Mouse (Mus musculus): ENCODE data around the gene Hcar2.
A peak's percentile ranks its signal among the peaks of the same experiment; 100 is the strongest.

The Hcar2 gene

DNA sequence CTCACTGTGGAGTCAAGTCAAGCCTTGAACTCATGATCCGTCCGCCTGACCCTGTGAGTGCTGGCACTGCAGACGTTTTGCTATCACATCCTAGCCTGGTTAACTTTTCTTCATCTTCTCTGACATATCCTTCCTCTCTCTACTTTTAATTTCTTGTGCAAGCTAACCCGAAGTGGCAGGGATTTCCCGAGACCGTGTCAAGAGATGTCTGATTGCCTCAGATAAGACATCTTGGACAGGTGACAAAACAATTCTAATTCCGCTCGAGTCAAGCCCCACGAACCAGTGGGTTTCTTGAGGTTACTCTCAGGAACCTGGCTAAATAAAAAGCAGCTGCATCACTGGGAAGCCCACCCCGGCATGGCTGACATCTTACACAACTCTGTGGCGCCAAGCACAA lies 6.5 kb downstream of the Hcar2 start:
- no peak for DNase-seq

DNA sequence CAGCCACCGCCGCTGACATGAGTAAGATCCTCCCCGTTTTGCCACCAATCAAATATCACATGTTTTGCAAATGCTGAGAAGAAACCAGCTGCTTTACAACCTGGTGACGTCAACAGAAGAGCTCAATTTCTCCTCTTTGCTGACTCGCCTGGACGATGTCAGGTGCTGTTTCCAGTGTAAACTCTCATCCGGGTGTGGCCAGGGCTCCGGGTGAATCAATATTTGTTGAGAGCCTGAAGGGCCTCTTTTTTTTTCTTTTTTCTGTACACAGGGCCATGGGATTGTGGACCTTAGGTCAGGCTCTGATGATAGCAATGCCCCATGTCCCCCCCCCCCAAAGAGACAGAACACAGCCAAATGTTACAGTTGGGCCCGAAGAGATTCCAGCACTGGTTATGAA lies 10.8 kb downstream of the Hcar2 start:
- DNase-seq: no peak

DNA sequence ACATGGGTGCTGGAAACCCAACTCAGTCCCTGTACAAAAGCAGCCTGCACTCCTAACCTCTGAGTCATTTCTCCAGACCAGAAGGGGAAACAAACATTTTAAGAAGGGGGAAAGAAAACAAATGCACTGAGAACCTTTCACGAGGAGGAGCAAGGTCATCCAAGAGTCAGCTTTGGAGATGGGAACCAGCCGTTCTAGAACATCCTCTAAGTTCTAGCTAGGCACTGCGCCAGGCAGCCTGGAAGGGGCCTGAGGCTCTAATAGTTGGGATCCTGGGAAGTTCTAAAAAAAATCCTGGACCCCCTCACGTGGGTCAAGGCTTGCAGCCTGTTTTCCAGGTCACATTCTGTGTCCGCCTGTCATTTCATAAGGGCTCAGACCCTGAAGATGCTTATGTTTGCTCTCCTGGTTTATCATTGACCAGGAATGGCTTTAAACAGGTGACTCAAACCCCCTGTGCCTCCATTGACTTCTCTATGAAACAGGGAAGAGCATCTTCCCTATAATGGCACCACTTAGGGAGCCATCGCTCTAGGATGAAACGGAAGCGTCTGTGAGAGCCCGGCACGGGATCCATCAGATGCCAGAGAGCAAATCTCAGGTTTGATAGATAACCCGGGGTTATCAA lies 11.3 kb downstream of the Hcar2 start:
- peak; percentile 18 for DNase-seq

DNA sequence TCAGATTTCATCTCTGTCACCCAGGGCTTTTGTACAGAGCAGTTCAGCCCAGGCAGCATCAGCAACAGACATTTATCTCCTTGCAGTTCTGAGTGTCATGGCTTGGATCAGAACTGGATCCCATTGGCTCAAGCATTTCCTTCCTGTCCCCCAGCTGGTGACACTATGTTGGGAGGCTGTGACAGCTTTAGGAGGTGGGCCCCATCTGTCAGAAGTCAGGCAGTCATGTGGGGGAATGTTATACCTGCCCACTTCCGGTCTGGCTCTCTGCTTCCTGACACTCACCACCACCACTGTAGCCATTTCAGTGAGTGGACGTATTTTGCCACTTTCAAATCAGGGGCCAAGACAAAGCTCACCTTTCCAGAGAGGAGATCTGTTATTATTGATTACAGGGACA lies 13.9 kb downstream of the Hcar2 start:
- peak; percentile 27 for DNase-seq

DNA sequence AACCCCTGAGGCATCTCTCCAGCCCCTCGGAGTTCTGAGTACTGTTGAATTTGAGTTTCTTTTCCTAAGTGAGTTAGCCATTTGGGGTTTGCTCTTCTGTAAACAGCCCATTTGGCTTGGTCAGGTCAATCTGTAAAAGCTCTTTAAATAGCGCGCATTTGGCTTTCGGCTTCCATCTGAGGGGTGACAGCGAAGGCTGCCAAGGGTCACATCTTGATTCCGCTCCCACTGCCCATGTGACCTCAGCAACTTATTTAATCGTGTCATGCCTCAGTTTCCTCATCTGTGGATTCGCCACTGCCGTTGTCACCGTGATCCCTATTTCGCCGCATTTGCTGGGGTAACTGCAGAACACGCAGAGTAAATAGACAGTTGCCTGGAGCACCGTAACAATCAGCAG lies 21.0 kb downstream of the Hcar2 start:
- DNase-seq: peak; percentile 19

DNA sequence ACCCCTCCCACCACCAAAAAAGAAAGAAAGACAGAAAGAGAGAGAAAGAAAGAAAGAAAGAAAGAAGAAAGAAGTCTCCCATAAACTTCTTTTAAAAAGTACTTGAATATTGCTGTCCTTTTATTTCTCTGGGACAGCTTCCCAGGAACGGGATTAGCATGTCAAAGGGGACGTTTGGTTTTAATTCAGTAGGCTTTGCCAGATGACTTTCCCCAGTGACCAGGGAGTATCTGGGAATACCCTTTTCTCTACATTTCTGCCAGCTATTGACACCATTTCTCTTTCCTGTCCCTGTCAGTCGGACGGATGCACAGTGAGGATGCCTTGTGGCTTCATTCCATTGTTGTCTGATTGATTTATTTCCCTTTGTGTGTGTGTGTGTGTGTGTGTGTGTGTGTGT lies 21.5 kb downstream of the Hcar2 start:
- DNase-seq: no peak

DNA sequence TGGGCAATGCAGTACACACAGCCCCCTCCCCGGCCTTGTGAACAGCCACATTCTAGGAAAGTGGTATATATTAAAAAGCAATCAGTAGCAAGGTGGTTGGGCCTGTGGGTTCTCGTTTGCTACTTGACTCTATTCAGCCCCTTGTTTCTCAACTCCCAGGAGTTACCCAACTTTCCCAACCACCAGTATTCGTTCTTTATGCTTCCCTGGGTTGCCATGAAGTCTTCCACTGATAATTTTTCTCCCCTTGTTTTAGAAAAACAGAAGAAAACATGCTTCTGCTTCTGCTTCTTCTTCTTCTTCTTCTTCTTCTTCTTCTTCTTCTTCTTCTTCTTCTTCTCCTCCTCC lies 22.4 kb downstream of the Hcar2 start:
- no peak for DNase-seq

DNA sequence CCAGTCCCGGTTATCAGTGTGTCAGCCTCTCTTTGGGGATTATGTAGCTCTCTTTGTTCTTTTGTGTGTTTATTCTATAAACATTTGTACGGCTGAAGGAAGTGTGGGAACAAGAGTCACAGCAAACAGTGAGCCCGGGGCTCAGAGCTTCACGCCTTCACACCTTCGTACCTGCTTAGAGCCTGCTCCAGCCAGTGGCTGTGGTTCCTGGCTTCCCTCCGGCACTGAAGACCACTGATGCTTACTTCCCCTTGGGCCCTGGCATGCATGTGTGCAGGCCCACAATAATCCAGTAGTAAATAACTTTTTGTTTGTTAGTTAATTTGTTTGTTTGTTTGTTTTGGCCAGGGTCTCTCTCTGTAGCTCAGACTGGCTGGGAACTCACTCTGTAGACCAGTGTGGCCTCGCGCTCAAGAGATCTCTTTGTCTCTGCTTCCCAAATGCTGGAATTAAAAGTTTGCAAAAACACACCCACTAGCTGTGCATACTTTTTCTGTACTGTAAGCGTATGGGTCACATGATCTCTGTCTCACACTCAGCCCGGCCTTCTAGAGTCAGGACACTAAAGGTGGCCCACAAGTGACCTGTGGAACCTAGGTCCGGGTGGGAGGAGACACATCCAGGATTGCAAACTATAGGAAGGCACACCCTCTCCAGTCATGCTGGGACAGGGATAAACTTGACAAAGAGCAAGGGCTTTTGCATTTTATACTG lies 22.9 kb downstream of the Hcar2 start:
- DNase-seq: no peak

DNA sequence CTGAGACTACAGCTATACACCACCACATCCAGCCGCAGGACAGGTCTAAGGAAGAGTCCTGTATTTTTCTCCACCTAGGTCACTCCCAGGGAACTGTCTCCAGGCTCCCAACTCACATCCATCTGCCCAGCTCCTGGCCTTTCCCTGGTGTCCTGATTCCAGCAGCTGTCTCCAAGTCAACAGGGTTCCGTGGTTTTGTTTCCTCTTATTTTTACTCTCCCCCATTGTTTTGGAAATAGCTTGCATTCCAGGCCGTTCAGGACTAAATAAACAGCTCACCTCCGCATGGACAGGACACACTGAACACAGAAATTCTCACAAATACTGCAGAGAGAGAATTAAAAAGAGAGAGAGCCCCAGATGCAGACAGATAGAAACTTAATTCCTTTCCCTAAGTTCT lies 27.9 kb downstream of the Hcar2 start:
- no peak for DNase-seq

DNA sequence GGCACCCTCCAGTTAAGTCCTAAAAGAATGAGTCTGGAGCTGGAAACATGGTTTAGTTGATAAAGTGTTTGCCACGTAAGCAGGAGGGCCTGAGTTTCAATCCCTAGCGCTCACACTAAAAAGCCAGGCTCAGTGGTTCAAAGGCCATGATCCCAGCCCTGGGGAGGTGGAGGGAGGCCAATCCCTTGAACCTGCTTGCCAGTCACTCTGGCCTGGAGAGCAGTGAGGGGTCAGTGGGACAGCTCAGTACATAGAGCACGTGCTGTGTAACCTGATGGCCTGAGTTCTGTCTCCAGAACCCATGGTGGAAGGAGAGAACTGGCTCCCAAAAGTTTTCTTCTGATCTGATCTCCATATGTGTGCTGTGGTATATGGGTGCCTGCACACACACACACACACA lies 30.5 kb downstream of the Hcar2 start:
- DNase-seq: peak; percentile 45

DNA sequence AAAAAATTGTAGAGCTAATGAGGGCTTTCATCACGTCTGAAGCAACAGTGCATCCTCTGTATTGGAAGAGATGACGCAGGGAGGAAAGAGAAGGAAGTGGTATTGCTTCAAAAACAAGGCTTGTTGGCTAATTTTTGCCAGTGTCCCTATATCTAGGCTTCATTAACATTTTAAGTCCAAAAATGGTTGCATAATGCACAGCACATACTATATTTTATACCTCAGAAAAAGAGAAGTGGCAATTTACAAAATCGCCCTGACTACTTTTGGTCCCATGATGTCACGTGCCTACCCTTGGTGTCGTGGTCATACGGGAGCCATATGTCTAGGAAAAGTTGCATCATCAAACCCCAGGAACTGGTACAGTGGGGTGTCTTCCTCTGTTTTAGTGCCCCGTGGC lies 33.0 kb downstream of the Hcar2 start:
- no peak for DNase-seq

DNA sequence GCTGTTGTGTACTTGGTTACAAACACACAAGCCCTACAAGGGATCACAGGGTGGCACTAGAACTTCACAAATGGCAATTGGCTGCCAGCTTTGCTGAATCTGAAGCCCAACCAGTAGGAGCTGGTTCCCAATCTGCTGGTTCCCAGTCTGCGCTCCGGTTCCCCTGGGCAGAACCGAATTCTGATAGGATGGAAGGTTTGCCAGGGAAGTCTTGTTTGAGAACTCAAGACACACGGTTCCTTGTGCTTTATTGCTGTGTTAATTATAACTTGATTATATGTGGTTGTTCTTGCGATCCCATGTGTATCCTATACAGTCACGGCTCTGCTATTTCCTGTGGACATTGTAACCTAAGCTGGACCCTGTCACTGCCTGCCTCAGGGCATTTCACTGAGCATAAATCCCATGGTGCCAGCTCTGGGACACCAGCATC lies 37.6 kb downstream of the Hcar2 start:
- DNase-seq: peak; percentile 63

DNA sequence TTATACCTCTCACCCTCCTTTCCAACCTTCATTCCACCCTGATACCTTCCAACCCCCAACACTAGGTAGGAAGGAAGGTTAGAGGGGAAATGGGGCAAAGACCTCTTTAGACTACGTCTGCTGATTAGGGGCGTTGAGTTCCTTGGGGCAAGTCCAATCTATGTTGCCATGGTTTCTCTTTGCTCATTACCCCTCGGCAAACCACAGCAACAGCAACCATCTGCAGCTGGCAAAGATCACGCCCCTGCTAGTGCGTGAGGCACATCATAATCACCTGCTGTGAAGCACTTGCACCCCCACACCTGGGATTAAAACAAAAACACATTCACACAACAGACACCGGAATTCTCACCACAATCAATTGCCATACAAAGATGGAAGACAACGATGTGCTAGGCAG lies 42.6 kb downstream of the Hcar2 start:
- DNase-seq: no peak

DNA sequence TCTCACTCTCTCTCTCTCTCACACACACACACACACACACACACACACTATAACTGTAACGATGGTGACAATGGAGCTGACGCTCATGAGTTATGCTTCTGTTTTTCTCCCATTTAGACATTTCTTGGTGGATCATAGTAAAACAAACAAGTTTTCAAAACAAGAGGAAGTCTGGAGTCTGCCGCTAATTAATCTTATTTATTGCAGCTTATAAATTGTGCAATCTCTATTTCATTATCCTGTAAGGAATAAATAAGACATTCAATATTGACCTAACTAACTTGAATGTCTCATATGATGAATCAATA lies 44.1 kb downstream of the Hcar2 start:
- DNase-seq: no peak

DNA sequence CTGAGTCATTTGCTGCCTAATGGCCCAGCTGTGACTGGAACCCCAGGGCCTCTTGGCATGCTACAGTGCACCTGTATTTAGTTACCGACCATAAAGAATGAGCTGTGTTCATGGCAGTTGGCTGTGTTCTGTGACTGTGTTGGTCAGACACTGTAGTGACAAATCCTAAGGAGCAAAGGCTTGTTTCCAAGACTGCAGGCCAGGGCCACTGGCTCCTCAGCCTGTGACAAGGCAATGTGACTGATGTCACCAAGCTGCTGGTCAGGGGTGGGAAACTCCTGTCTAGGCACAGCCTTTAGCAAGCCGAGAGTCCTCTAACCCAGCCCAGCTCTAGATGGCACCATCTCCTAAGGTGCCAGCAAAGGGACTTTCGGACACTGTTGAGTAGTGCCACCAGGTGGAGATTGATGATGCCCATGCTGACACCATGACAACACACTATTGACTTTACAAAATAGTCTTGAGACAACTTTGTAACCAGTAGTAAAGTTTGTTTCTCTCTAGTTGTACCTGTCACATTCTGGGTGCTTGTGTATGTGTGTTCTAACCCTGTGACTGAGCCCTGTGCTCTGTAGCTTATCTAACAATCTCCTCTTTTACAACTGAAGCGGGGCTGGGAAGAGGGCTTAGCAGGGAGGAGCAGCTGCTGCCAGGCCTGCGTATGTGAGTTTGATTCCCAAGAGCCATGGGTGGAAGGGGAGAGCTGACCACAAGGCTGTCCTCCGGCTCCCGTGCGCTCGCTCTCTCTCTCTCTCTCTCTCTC lies 44.6 kb downstream of the Hcar2 start:
- peak; percentile 67 for DNase-seq

DNA sequence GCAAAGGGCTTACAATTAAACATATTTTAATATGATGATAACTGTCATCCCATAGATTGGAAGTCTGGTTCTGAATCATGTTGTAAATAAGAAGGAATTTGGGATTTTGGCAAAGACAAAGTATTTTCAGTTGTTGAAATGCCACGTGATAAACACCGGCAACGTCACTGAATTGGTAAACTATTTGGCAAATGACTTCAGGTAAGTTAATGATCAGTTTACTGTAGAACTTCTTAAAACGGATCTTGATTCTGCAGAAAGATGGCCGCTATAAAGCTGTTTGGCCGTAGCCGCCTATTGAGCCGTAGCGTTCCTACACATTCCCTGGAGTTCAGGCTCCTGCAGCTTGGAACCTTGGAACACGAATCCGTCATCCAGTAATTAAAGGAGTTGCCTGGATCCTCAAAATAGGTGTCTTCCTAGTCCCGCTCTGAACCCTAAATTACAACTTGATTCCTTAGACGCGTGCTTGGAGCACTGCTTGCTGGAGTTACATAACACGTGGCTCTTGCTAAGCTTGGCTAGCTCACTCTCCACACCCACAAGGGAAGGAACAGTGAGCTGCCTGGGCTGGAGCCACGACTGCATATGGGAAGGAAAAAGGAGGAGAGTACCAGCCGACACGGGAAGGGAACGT lies 46.2 kb downstream of the Hcar2 start:
- peak; percentile 83 for DNase-seq

DNA sequence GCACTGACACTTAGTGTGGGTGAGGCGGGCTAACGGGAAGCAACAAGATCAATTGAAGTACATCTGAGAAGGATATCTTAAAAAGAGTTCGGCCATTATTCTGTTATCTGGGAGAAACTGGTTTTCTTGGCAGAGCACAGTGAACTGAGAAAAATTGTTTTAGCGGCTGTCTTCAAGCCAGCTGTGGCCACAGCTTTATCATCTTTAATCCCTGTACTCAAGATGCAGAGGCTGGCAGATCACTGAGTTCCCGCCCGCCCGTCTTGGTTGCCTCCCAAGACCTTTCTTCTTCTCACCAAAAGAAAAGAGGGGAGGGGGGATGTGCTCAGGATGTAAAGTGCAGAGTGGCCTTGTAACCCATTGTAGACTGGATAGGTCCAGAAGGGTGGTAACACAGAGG lies 48.4 kb downstream of the Hcar2 start:
- DNase-seq: no peak
